Mouse (Mus musculus): ENCODE data around the gene Tti1.

The Tti1 gene

GRCm38 (mm10) chr2:158039662-158040061 lies 11.4 kb upstream of the Tti1 start:
- no peak for DNase-seq (ENCODE audit: low spot score in 2 of 2)

DNA sequence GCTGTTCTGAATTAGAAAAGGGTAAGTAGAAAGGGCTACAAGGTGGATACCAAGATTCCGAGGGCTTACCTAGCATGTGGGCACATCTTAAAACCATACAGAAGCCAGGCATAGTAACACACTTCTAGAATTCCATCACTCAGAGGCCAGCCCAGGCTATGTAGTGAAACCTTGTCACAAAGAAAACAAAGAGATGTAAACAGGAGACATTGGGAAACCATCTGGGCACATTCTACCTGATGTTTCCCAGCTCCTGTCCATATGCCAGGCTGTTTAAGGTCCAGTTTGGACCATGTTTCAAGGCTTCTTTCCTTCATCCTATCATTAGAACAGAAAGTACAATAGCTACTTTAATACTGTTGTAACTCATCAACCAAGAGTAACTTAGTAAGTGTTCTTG lies 9.3 kb upstream of the Tti1 start:
- no peak for DNase-seq (ENCODE audit: low spot score in 2 of 2)

DNA sequence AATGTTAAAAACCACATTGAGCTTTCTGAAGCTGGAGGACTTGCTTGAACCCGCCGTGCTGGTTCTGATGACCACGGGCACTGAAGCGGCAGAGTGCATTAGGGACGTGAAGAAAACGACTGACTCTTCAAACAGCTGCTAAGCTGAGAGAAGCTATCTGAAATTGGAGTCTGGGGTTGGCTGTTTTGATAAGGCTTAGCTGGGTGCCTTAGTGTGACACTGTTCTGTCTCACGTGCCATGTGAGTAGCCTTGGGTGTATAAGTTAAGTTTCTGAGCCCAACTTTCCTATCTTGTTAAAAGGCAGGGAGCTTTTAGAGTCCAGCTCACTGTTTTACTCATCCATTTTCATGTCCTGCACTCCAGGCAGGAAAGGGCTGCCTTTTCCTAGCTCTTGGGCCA lies 8.7 kb upstream of the Tti1 start:
- peak in 1 of 2 experiments; percentile 7 for DNase-seq (ENCODE audit: low spot score in 2 of 2)

- DNase-seq (ENCODE audit: low spot score in 2 of 2), result no peak
Observed at GRCm38 (mm10) chr2:158036408-158036807, 8.2 kb upstream of the Tti1 start.

DNA sequence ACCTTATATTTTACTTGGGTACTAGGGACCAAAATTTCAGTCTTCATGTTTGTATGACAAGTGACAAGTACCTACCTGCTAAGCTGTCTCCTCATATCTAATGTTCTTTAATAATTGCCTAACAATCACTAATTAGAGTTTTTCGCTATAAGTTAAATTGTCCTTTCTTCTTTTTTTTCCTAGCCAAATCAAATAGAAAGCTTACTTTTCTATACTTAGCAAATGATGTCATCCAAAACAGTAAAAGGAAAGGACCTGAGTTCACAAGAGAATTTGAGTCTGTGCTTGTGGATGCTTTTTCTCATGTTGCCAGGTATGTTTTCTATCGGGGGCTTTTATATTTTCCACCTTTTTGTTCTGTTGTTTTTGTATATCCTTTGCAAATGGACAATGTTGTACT lies 7.6 kb upstream of the Tti1 start:
- DNase-seq (ENCODE audit: low spot score in 2 of 2), result no peak

DNA sequence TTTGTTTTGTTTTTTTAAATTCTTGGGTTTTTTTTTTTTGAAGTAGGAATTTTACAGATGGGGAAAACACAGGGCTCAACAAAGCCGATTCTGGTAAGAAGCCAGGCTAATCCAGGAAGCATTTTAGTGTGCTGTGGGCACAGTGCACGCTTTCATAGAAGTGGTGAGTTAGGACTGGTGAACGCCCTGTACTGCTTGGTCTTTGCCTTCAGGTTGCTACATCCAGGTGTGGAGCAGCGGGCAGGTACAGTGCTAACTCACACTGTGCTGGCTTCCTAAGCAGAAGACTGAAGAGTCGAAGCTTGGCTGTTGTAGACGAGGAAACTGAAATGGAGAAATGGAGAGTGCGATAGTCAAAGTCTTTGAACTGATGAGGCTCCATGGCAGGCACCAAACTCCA lies 1.8 kb upstream of the Tti1 start:
- no peak for DNase-seq (ENCODE audit: low spot score in 2 of 2)

- no peak for DNase-seq (ENCODE audit: low spot score in 2 of 2)
Observed at GRCm38 (mm10) chr2:158027855-158028353, 329 bp downstream of the Tti1 start.

GRCm38 (mm10) chr2:158017330-158017729 lies 10.9 kb downstream of the Tti1 start:
- no peak for DNase-seq (ENCODE audit: low spot score in 2 of 2)

GRCm38 (mm10) chr2:158012608-158013007 lies 15.6 kb downstream of the Tti1 start:
- DNase-seq (ENCODE audit: low spot score in 2 of 2), result no peak

GRCm38 (mm10) chr2:158009373-158009772 lies 18.9 kb downstream of the Tti1 start:
- DNase-seq (ENCODE audit: low spot score in 2 of 2), result no peak

DNA sequence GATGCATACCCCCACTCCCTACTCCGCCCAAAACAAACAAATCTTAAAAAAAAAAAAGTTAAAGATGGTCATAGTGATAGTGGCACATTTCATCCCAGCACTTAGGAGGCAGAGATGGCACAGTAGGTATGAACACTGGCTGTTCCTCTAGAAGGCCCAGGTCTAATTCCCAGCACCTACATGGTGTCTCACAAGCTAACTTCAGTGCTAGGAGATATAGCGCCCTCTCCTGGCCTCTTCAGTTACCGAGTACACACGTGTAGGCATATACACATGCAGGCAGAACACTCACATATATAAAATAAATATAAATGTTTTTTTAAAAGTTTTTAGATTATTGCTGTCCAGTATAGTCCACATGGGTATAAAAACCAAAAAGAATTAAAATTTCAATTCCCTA lies 22.6 kb downstream of the Tti1 start:
- no peak for DNase-seq (ENCODE audit: low spot score in 2 of 2)

DNA sequence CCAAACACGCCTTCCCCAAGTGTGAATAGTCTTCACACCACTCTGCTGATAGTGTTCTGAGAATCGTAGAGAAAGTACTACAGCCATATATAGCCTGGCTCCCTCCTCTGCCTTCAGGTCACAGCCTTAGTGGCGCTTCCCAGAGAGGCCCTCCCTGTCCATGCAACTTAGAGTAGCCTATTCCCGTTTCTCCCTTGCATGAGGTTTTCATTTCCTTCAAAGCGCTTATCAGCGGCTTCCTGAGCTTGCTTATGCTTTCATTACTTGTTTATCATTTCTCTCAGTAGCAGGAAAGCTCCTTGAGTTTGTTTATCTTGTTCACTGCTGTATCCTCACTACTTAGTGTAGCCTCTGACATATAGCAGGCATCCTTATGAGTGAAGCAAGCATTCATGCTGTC lies 23.6 kb downstream of the Tti1 start:
- DNase-seq (ENCODE audit: low spot score in 2 of 2), result no peak

DNA sequence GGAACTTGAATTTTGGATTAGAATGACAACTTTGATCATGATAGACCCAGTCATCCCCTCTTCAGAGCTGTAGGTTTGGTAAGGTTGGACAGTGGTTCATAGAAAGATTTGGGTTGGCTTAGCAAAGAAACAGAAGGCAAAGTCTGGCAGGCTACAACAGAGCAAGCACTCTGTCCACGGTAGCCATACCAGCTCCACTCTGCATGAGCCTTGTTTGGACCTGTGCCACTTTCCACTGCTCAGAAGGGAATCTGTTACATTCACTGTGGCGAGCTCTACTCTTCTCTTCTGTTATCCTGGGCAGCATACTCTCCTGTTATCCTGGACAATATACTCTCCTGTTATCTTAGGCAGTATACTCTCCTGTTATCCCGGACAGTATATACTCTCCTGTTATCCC lies 29.4 kb downstream of the Tti1 start:
- no peak for DNase-seq (ENCODE audit: low spot score in 2 of 2)

DNA sequence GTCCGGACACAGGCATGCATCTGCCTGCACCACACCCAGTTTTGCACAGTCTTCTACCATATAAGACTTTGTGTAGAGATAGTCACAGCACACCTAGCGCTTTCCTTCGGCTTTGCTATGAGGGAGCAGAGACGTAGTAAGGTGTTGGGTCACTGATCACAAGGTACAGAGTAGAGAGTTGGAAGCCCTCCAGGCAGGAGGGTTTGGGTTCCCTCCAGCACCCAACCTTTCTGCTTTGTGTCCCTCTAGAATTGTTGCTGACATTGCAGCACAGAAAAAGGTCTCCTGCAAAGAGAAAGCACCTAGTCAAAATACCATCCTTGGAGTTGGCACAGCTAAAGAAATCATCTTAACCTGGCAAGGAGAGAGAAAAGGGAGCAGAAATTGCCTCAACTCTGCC lies 35.7 kb downstream of the Tti1 start:
- no peak for DNase-seq (ENCODE audit: low spot score in 2 of 2)

DNA sequence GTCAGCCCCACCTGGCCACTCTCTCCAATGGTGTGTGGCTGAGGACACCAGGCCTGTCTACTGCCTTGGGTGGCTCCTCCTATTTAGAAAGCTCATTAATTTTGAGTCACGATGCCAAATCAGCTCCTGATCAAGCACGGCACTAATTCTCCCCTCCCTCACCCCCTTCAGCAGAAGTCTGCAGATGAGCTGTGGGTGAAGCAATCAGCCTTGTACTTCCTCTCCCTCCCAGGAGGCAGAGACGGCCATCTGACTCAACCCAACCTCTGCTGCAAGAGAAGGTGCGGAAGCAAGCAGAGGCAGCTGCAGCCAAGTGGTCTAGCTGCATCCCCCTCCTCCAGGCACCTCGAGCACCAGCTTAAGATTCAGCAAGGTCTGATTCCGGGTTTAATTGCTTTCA lies 37.2 kb downstream of the Tti1 start:
- no peak for DNase-seq (ENCODE audit: low spot score in 2 of 2)

- DNase-seq (ENCODE audit: low spot score in 2 of 2), result no peak
Observed at GRCm38 (mm10) chr2:157989946-157990345, 38.3 kb downstream of the Tti1 start.

DNA sequence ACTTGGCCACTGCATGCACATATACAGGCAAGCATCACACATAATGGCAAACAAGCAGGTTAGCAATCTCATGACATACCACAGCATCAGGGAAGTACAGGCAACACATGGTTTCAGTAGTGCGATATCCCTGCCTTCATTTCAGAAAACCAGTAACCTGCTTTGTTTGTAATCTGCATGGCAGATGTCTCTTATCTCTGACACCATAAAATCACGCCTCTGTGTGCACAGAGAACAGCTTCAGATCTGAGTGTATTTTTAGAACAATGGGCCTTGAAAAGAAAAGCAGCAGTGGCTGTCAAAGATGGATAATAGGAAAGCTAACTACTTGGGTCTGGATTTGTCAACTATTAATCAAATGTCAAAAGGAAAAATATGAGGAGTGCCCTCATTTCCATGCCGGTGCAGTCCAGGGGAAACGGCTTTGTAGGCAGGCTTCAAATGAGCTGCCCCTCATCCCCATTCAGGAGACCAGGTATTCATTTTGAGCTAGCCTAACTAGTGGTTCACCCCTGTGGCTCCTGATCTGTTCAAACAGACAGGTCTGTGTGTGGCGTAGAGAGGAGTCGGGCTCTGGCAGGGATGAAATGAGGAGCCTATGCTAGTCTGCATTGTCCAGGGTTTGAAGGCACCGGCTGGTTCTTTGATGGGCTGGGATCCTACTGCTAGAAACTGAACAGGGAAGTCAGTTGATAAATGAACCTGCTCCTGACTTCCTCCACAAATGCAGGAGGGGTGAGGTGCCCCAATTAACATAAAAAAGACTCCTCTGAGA lies 39.6 kb downstream of the Tti1 start:
- no peak for DNase-seq (ENCODE audit: low spot score in 2 of 2)

DNA sequence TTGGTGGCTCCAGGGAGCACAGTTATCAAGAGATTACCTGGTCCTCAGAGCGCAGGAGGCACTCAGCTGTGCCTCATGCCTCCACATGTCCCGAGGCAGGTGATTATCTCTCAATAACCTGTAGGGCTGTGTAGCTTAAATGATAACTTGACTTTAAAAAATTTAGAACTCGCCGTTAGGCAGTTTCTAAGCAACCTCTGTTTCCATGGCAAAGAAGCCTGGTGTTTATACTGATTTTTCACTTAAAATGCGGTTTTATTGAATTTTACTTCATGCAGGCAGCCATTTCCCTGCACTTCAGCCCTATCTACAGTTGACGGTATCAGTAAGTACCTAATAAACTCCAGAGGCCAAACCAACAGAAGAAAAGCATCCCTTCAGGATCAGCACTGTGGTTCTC lies 42.0 kb downstream of the Tti1 start:
- DNase-seq (ENCODE audit: low spot score in 2 of 2), result no peak

DNA sequence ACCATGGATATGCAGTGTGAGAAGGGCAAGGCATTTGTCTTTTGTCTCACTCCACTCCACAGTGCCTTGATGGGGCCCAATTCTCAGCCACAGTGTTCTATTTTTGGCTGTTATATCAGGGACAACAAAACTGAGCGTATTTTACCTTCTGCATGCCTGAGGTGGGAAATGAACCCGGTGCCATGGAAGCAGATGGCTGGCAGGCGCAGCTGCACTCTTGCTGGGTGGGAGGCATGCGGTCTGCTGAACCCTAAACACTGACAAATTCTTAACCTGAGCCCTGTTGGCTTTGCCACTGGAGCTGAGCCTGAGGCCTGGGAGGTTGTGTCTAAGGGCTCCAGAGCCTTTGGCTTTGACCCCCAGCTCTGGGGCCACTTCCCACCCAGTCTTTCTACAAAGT lies 42.6 kb downstream of the Tti1 start:
- DNase-seq (ENCODE audit: low spot score in 2 of 2), result no peak

DNA sequence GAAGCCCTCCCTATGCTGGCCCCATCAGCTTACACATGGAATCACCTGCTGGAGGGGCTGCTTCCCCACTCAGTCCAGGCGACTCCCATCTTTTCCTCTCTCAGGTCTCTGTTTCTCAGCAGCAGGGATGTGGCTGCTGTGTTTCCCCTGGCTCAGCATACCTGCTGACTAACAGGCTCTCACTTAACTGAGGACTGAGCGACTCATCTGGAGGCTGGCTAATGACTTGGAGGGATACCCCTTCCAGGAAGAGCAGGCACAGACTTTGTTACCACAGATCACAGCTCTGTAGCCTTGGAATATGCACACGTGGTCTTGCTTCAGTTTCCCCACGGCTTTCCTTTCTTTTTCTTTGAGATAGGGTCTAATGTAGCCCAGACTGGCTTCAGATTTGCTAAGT lies 45.0 kb downstream of the Tti1 start:
- DNase-seq (ENCODE audit: low spot score in 2 of 2), result no peak

DNA sequence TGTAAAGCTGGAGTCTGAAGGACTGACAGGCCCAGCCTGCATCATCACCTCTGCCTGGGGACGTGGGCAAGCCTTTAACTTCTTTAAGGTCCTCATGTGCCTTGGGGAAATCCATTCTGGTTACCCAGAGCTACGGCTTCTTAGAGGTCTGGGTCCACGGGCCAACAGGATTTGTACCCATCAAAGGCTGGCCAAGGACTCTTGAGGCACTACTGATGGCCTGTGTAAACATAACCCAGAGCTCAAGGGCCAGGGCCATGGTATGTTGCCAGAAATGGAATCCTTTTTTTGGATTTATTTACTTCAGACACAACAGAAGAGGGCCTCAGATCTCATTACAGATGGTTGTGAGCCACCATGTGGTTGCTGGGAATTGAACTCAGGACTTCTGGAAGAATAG lies 45.5 kb downstream of the Tti1 start:
- DNase-seq (ENCODE audit: low spot score in 2 of 2), result no peak

- no peak for DNase-seq (ENCODE audit: low spot score in 2 of 2)
Observed at GRCm38 (mm10) chr2:157979241-157979640, 49.0 kb downstream of the Tti1 start.

DNA sequence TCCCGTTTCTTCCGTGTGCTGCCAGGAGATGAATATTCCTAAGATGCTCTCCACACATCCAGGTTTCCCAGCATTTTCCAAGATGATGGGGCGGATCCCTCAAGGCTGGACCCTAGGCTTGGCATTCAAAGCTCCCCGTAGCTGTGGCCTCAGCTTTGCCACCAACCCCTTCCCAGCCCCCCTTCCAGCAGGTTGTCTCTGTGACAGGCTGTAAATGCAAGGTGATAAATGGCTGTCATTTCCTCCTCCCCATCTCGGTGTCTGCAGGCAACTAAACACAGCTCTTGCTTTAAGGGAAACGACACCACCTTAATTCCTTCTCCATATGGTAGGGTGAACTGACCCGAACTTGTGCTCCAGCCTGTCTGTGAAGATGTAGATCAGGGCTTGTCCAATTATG lies 52.6 kb downstream of the Tti1 start:
- DNase-seq (ENCODE audit: low spot score in 2 of 2), result no peak
